Mouse (Mus musculus) forebrain, embryonic 12.5 days (tissue): ENCODE results near the gene Krtap4-13. TPM values are rescaled to one million over a fixed set of nuclear protein-coding genes. Genes with fewer than 3 reads are reported as not detected.
"Not testable (repeated sequence)": the region's sequence is repeated elsewhere in the genome, so short reads cannot be mapped to it uniquely, and the experiment has no call there.

Experiments used
- ATAC-seq: fragments of 200-750 bp; cut with Nextera tagmentation; 2 replicates; pipeline ENCODE4 v1.8.0; 2017; ENCODE audit warnings: moderate TSS enrichment; ENCODE audit not compliant: low FRiP score
- H3K27ac ChIP-seq: fragments of 300-500 bp; sonication (generic); 2 replicates; pipeline ENCODE4 v1.5.1; 2016; ENCODE audit warnings: mild to moderate bottlenecking
- H3K27me3 ChIP-seq: fragments of 300-500 bp; sonication (generic); 2 replicates; pipeline ENCODE4 v1.6.1; 2016; ENCODE audit warnings: mild to moderate bottlenecking
- H3K36me3 ChIP-seq: fragments of 300-500 bp; sonication (generic); replicated peaks from 2 replicates; pipeline ENCODE4 v1.6.1; 2016; ENCODE audit warnings: mild to moderate bottlenecking
- H3K4me1 ChIP-seq: fragments of 300-500 bp; sonication (generic); 2 replicates; pipeline ENCODE4 v1.6.1; 2016
- H3K4me2 ChIP-seq: fragments of 300-500 bp; sonication (generic); 2 replicates; pipeline ENCODE4 v1.6.1; 2016; ENCODE audit warnings: mild to moderate bottlenecking, moderate library complexity
- H3K4me3 ChIP-seq: fragments of 300-500 bp; sonication (generic); replicated peaks from 2 replicates; pipeline ENCODE4 v1.5.1; 2016; ENCODE audit warnings: mild to moderate bottlenecking
- H3K9ac ChIP-seq: fragments of 300-500 bp; sonication (generic); 2 replicates; pipeline ENCODE4 v1.6.1; 2016; ENCODE audit warnings: mild to moderate bottlenecking
- H3K9me3 ChIP-seq: fragments of 300-500 bp; sonication (generic); 2 replicates; pipeline ENCODE4 v1.6.1; 2016
- WGBS: fragments of 180-500 bp; shearing (Covaris S2); methylation state at CpG from one replicate; pipeline ENCODE4 v1.1.7; 2016; 5-methylcytosine and 5-hydroxymethylcytosine counted together
- polyA plus RNA-seq: library from polyadenylated mRNA; unstranded; fragments of >200 nt; fragmentation: Nextera tagmentation; extraction: Ambion mirVana; gene quantifications from 2 replicates; pipeline ENCODE4 v1.2.1, GENCODE M21; 2016

Gene Krtap4-13
- polyA plus RNA-seq, 1 experiment from 2014 or later, result not detected

- Histone ChIP-seq H3K9me3 (no peaks in the 10 kb centered on the region), H3K4me2 (no peak within 1 kb of the TSS), H3K27me3 (peaks cover under 1% of the 10 kb centered on the region; the same call in 1 of the 2 replicates), H3K36me3 (no peaks in the 10 kb centered on the region), H3K4me1 (peaks cover 4% of the 10 kb centered on the region; the same call in 1 of the 2 replicates), H3K27ac (no peak within 1 kb of the TSS), H3K9ac (no peak within 1 kb of the TSS), H3K4me3 (no peak within 1 kb of the TSS)
- 96% methylated on average over 2 of the region's 2 CpGs for WGBS
- ATAC-seq, result no peak
Measured at GRCm38 (mm10) chr11:99780604-99781003, 29.1 kb downstream of the Krtap4-13 start, which contains the start of gene Krtap4-8. Gene Krtap4-8 (minus strand): TSS chr11:99780704.

DNA sequence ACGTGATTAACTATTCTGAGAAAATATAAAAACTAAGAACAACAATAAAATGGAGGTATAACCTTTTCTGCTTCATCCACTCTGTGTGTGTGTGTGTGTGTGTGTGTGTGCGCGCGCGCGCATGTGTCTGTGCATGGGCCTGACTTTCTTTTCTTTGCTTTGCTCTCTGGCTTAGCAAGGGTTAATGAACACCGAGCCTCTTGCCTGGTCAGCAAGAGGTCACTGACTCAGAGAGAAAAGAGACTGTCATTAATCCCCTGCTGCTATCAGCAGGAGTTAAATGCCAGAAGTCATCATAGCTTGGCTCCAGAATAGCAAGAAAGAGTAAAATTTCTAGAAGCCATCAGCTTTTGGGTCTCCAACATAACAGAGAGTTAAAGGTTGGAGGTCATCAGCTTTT, 31.3 kb downstream of the Krtap4-13 start:
- Histone ChIP-seq H3K27me3 (no peaks in the 10 kb centered on the region), H3K4me2 (no peak overlapping the region), H3K9ac (no peak overlapping the region), H3K36me3 (no peaks in the 10 kb centered on the region), H3K9me3 (no peaks in the 10 kb centered on the region), H3K4me1 (peaks cover 4% of the 10 kb centered on the region; the same call in 1 of the 2 replicates), H3K4me3 (no peak overlapping the region), H3K27ac (no peak overlapping the region)
- WGBS, result 41% methylated on average over 7 of the region's 7 CpGs
- ATAC-seq, result no peak

DNA sequence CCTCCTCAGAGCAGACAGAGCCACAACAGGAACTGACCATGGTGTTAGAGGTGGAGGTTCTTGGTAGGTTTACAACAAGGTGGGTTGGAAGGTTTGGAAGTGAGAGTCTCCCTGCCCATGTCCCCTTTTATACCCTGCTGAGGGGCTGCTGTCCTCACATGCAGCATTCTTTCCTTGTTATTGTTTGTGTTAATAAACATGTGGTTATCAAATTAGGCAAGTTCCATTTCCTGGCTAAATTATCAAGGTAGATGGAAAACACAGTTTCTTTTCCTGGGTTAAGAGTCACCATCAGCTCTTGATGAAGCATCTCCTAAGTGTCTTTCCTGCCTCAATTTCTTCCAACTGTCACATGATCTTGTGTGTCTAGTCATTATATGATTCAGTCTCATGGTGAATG, 36.9 kb downstream of the Krtap4-13 start, which contains the start of gene Gm11595:
Gene Gm11595 (minus strand): TSS at position 101 of the 400 bp plus-strand sequence.
- not testable (repeated sequence) for H3K9ac ChIP-seq, H3K9me3 ChIP-seq, H3K4me1 ChIP-seq, H3K27me3 ChIP-seq, H3K4me3 ChIP-seq, H3K36me3 ChIP-seq, H3K4me2 ChIP-seq, ATAC-seq, H3K27ac ChIP-seq

DNA sequence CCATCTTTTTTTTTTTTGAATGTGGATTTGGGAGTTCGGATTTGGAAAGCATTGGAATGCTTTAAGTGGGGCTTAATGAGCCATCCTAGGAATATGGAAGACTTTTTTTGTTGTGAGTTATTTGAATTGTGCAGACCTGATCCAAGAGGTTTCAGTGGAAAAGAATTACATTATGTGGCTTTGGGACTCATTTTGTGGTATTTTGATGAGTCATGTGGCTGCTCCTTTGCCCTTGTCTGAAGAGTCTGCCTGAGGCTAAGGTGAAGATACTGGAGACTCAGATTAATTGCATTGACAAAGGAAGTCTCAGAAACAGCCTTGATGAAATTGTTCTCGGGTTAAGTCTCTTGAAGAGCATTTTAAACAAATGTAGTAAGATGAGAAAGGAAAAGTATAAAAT, 41.3 kb downstream of the Krtap4-13 start:
- Histone ChIP-seq H3K4me2 (no peak overlapping the region), H3K4me3 (no peak overlapping the region), H3K36me3 (no peaks in the 10 kb centered on the region), H3K27ac (no peak overlapping the region), H3K9me3 (no peaks in the 10 kb centered on the region), H3K4me1 (no peaks in the 10 kb centered on the region), H3K9ac (no peak overlapping the region), H3K27me3 (no peaks in the 10 kb centered on the region)
- no peak for ATAC-seq
- 69% methylated on average over 2 of the region's 2 CpGs for WGBS

Other genes starting within 250 kb of the Krtap4-13 start
- gene Krtap3-1, start 243.3 kb downstream of the Krtap4-13 start, polyA plus RNA-seq, result not detected in 2 replicates
- gene Krtap1-5, start 228.9 kb downstream of the Krtap4-13 start, polyA plus RNA-seq, result not detected in 2 replicates
- not detected in 2 replicates for gene Krtap1-4, start 226.2 kb downstream of the Krtap4-13 start, polyA plus RNA-seq
- gene Krtap1-3, start 218.6 kb downstream of the Krtap4-13 start, polyA plus RNA-seq, result not detected in 2 replicates
- gene Krtap9-3, start 211.8 kb downstream of the Krtap4-13 start, polyA plus RNA-seq, result not detected in 2 replicates
- gene Gm11938, start 206.6 kb downstream of the Krtap4-13 start, polyA plus RNA-seq, result not detected in 2 replicates
- gene Gm11937, start 199.7 kb downstream of the Krtap4-13 start, polyA plus RNA-seq, result not detected in 2 replicates
- not detected in 2 replicates for gene Krtap2-4, start 195.0 kb downstream of the Krtap4-13 start, polyA plus RNA-seq
- gene Gm11562, start 189.5 kb downstream of the Krtap4-13 start, polyA plus RNA-seq, result not detected in 2 replicates
- not detected in 2 replicates for gene Krtap4-1, start 181.7 kb downstream of the Krtap4-13 start, polyA plus RNA-seq
- not detected in 2 replicates for gene Krtap4-2, start 174.8 kb downstream of the Krtap4-13 start, polyA plus RNA-seq
- not detected in 2 replicates for gene Krtap4-7, start 165.8 kb downstream of the Krtap4-13 start, polyA plus RNA-seq
- gene Gm11555, start 159.7 kb downstream of the Krtap4-13 start, polyA plus RNA-seq, result not detected in 2 replicates
- not detected in 2 replicates for gene Gm11563, start 150.9 kb downstream of the Krtap4-13 start, polyA plus RNA-seq
- not detected in 2 replicates for gene Krtap4-6, start 143.9 kb downstream of the Krtap4-13 start, polyA plus RNA-seq
- not detected in 2 replicates for gene Gm14190, start 119.2 kb downstream of the Krtap4-13 start, polyA plus RNA-seq
- gene Gm14180, start 75.6 kb downstream of the Krtap4-13 start, polyA plus RNA-seq, result not detected in 2 replicates
- not detected in 2 replicates for gene Gm11595, start 37.0 kb downstream of the Krtap4-13 start, polyA plus RNA-seq
- not detected in 2 replicates for gene Krtap4-8, start 29.2 kb downstream of the Krtap4-13 start, polyA plus RNA-seq
- gene Krtap4-9, start 24.7 kb downstream of the Krtap4-13 start, polyA plus RNA-seq, result not detected in 2 replicates
- gene Gm11596, start 16.4 kb downstream of the Krtap4-13 start, polyA plus RNA-seq, result not detected in 2 replicates
- not detected in 2 replicates for gene Gm11569, start 11.0 kb downstream of the Krtap4-13 start, polyA plus RNA-seq
- not detected in 2 replicates for gene Gm11554, start 5.4 kb downstream of the Krtap4-13 start, polyA plus RNA-seq
- not detected in 2 replicates for gene Gm11564, start 5.8 kb upstream of the Krtap4-13 start, polyA plus RNA-seq
- gene 2300003K06Rik, start 28.2 kb upstream of the Krtap4-13 start, polyA plus RNA-seq, result not detected in 2 replicates
- gene Krtap4-16, start 41.7 kb upstream of the Krtap4-13 start, polyA plus RNA-seq, result not detected in 2 replicates
- gene Gm11568, start 48.0 kb upstream of the Krtap4-13 start, polyA plus RNA-seq, result not detected in 2 replicates
- gene Gm11559, start 54.6 kb upstream of the Krtap4-13 start, polyA plus RNA-seq, result not detected in 2 replicates
- gene Krtap9-1, start 63.5 kb upstream of the Krtap4-13 start, polyA plus RNA-seq, result not detected in 2 replicates
- gene Gm11567, start 69.3 kb upstream of the Krtap4-13 start, polyA plus RNA-seq, result not detected in 2 replicates
- gene Krtap31-1, start 98.0 kb upstream of the Krtap4-13 start, polyA plus RNA-seq, result not detected in 2 replicates
- gene Gm11565, start 104.9 kb upstream of the Krtap4-13 start, polyA plus RNA-seq, result not detected in 2 replicates
- not detected in 2 replicates for gene Krtap31-2, start 126.4 kb upstream of the Krtap4-13 start, polyA plus RNA-seq
- not detected in 2 replicates for gene Krtap9-5, start 138.6 kb upstream of the Krtap4-13 start, polyA plus RNA-seq
- gene Krtap29-1, start 169.2 kb upstream of the Krtap4-13 start, polyA plus RNA-seq, result not detected in 2 replicates
- gene Krtap16-1, start 176.7 kb upstream of the Krtap4-13 start, polyA plus RNA-seq, result not detected in 2 replicates
- gene Krtap17-1, start 184.1 kb upstream of the Krtap4-13 start, polyA plus RNA-seq, result not detected in 2 replicates
- not detected in 2 replicates for gene Krt33a, start 206.3 kb upstream of the Krtap4-13 start, polyA plus RNA-seq
- not detected in 2 replicates for gene Krt33b, start 220.0 kb upstream of the Krtap4-13 start, polyA plus RNA-seq
- gene Krt34, start 231.7 kb upstream of the Krtap4-13 start, polyA plus RNA-seq, result not detected in 2 replicates
- gene Krt31, start 240.7 kb upstream of the Krtap4-13 start, polyA plus RNA-seq, result not detected in 2 replicates